Mouse (Mus musculus): ENCODE results near the gene Acsl4. TPM values are rescaled to one million over a fixed set of nuclear protein-coding genes. Genes with fewer than 3 reads are reported as not detected.

Acsl4 gene
- polyA plus RNA-seq (2012; rRNA removed) (4.2 and 6.4 TPM in 2 replicates), polyA plus RNA-seq (2014; fragmentation: Nextera tagmentation; extraction: Ambion mirVana) (15.7 and 16.1 TPM in 2 replicates)

GRCm38 (mm10) chrX:142390247-142390908, at the start of gene Acsl4:
Gene Acsl4 (minus strand): TSS chrX:142390535.
- no peaks in the 10 kb centered on the region for H3K9me3 ChIP-seq (ENCODE audit: control insufficient read depth, low read length)
- peak within 1 kb of the TSS; percentile 71 for H3K4me2 ChIP-seq (ENCODE audit: low read depth)
- H3K4me3 ChIP-seq (ENCODE audit: insufficient read depth in 1 of 2, low read depth in 2 of 2, low read length in 2 of 2), result peak within 1 kb of the TSS; percentile 84 to 98
- no peaks in the 10 kb centered on the region for H3K36me3 ChIP-seq (replicated peaks; ENCODE audit: control insufficient read depth, insufficient read depth, low read depth)
- peak within 1 kb of the TSS; percentile 90 for H3K9ac ChIP-seq (replicated peaks)
- no peaks in the 10 kb centered on the region for H3K27me3 ChIP-seq (ENCODE audit: control insufficient read depth, insufficient read depth, low read length)
- H3K4me1 ChIP-seq (replicated peaks; ENCODE audit: control insufficient read depth in 2 of 2, insufficient read depth in 2 of 2, low read length in 1 of 2), result peaks cover 0 to 9% of the 10 kb centered on the region in 2 experiments; a peak in 2 of 4 replicates
- H3K27ac ChIP-seq, result peak within 1 kb of the TSS; percentile 52
- TF ChIP-seq EP300 (IDR thresholded peaks at IDR 0.05; ENCODE audit: low read depth) (no peak), CTCF (IDR thresholded peaks at IDR 0.05; ENCODE audit: low read depth) (no peak)
- peak; percentile 98 for ATAC-seq (ENCODE audit: insufficient read depth)
- 9% methylated on average over 50 of the region's 59 CpGs for WGBS (ENCODE audit: insufficient replicate concordance)
- DNase-seq (ENCODE audit: low read depth in 3 of 3, low spot score in 3 of 3), result peak; percentile 67 to 68 (median 68)

GRCm38 (mm10) chrX:142437971-142438504, 47.7 kb upstream of the Acsl4 start:
- DNase-seq (ENCODE audit: low read depth in 3 of 3, low spot score in 3 of 3) (no peak), ATAC-seq (ENCODE audit: insufficient read depth) (no peak)
- Histone ChIP-seq H3K9me3 (ENCODE audit: control insufficient read depth, low read length) (no peaks in the 10 kb centered on the region), H3K9ac (replicated peaks) (no peak overlapping the region), H3K4me2 (ENCODE audit: low read depth) (no peak overlapping the region), H3K27me3 (ENCODE audit: control insufficient read depth, insufficient read depth, low read length) (no peaks in the 10 kb centered on the region; the same call in 1 of the 2 replicates), H3K4me1 (replicated peaks; ENCODE audit: control insufficient read depth in 2 of 2, insufficient read depth in 2 of 2, low read length in 1 of 2) (no peaks in the 10 kb centered on the region), H3K36me3 (replicated peaks; ENCODE audit: control insufficient read depth, insufficient read depth, low read depth) (no peaks in the 10 kb centered on the region), H3K27ac (no peak overlapping the region), H3K4me3 (ENCODE audit: insufficient read depth in 1 of 2, low read depth in 2 of 2, low read length in 2 of 2) (no peak overlapping the region)
- WGBS (ENCODE audit: insufficient replicate concordance), result 34% methylated on average over 4 of the region's 4 CpGs
- no peak for TF ChIP-seq CTCF (IDR thresholded peaks at IDR 0.05; ENCODE audit: low read depth)
- TF ChIP-seq EP300 (IDR thresholded peaks at IDR 0.05; ENCODE audit: low read depth), result no peak

GRCm38 (mm10) chrX:142432846-142433245, 42.5 kb upstream of the Acsl4 start:
- ATAC-seq (ENCODE audit: insufficient read depth) (no peak), DNase-seq (ENCODE audit: low read depth in 3 of 3, low spot score in 3 of 3) (no peak)
- TF ChIP-seq EP300 (IDR thresholded peaks at IDR 0.05; ENCODE audit: low read depth) (no peak), CTCF (IDR thresholded peaks at IDR 0.05; ENCODE audit: low read depth) (no peak)
- Histone ChIP-seq H3K9ac (replicated peaks) (no peak overlapping the region), H3K9me3 (ENCODE audit: control insufficient read depth, low read length) (no peaks in the 10 kb centered on the region), H3K4me3 (ENCODE audit: insufficient read depth in 1 of 2, low read depth in 2 of 2, low read length in 2 of 2) (no peak overlapping the region), H3K36me3 (replicated peaks; ENCODE audit: control insufficient read depth, insufficient read depth, low read depth) (no peaks in the 10 kb centered on the region), H3K4me2 (ENCODE audit: low read depth) (no peak overlapping the region), H3K27ac (no peak overlapping the region), H3K27me3 (ENCODE audit: control insufficient read depth, insufficient read depth, low read length) (no peaks in the 10 kb centered on the region; the same call in 1 of the 2 replicates), H3K4me1 (replicated peaks; ENCODE audit: control insufficient read depth in 2 of 2, insufficient read depth in 2 of 2, low read length in 1 of 2) (no peaks in the 10 kb centered on the region)
- 60% methylated on average over 3 of the region's 3 CpGs for WGBS (ENCODE audit: insufficient replicate concordance)

GRCm38 (mm10) chrX:142427111-142427510, 36.8 kb upstream of the Acsl4 start:
- H3K4me3 ChIP-seq (ENCODE audit: insufficient read depth in 1 of 2, low read depth in 2 of 2, low read length in 2 of 2), result no peak overlapping the region
- DNase-seq (ENCODE audit: low read depth in 3 of 3, low spot score in 3 of 3) (no peak), ATAC-seq (ENCODE audit: insufficient read depth) (no peak)
- no peak overlapping the region for H3K27ac ChIP-seq
- no peaks in the 10 kb centered on the region for H3K9me3 ChIP-seq (ENCODE audit: control insufficient read depth, low read length)
- TF ChIP-seq CTCF (IDR thresholded peaks at IDR 0.05; ENCODE audit: low read depth) (no peak), EP300 (IDR thresholded peaks at IDR 0.05; ENCODE audit: low read depth) (no peak)
- no peaks in the 10 kb centered on the region for H3K4me1 ChIP-seq (replicated peaks; ENCODE audit: control insufficient read depth in 2 of 2, insufficient read depth in 2 of 2, low read length in 1 of 2)
- no peaks in the 10 kb centered on the region for H3K27me3 ChIP-seq (ENCODE audit: control insufficient read depth, insufficient read depth, low read length)
- H3K4me2 ChIP-seq (ENCODE audit: low read depth), result no peak overlapping the region
- H3K9ac ChIP-seq (replicated peaks), result no peak overlapping the region
- WGBS (ENCODE audit: insufficient replicate concordance), result 57% methylated on average over 4 of the region's 4 CpGs
- H3K36me3 ChIP-seq (replicated peaks; ENCODE audit: control insufficient read depth, insufficient read depth, low read depth), result no peaks in the 10 kb centered on the region

- H3K9me3 ChIP-seq (ENCODE audit: control insufficient read depth, low read length), result no peaks in the 10 kb centered on the region
- 62% methylated on average over 4 of the region's 4 CpGs for WGBS (ENCODE audit: insufficient replicate concordance)
- no peak overlapping the region for H3K4me3 ChIP-seq (ENCODE audit: insufficient read depth in 1 of 2, low read depth in 2 of 2, low read length in 2 of 2)
- TF ChIP-seq CTCF (IDR thresholded peaks at IDR 0.05; ENCODE audit: low read depth), result no peak
- no peak for TF ChIP-seq EP300 (IDR thresholded peaks at IDR 0.05; ENCODE audit: low read depth)
- no peak overlapping the region for H3K4me2 ChIP-seq (ENCODE audit: low read depth)
- ATAC-seq (ENCODE audit: insufficient read depth) (no peak), DNase-seq (ENCODE audit: low read depth in 3 of 3, low spot score in 3 of 3) (no peak)
- H3K9ac ChIP-seq (replicated peaks), result no peak overlapping the region
- no peak overlapping the region for H3K27ac ChIP-seq
- H3K4me1 ChIP-seq (replicated peaks; ENCODE audit: control insufficient read depth in 2 of 2, insufficient read depth in 2 of 2, low read length in 1 of 2), result no peaks in the 10 kb centered on the region
- H3K36me3 ChIP-seq (replicated peaks; ENCODE audit: control insufficient read depth, insufficient read depth, low read depth), result no peaks in the 10 kb centered on the region
- H3K27me3 ChIP-seq (ENCODE audit: control insufficient read depth, insufficient read depth, low read length), result no peaks in the 10 kb centered on the region
These were observed 36.3 kb upstream of the Acsl4 start for GRCm38 (mm10) chrX:142426628-142427027.
